Mouse (Mus musculus) kidney, postnatal 0 days (tissue): ENCODE results near the gene Nxpe3. TPM values are rescaled to one million over a fixed set of nuclear protein-coding genes. Genes with fewer than 3 reads are reported as not detected.

Experiments
- ATAC-seq: fragments of 200-750 bp; cut with Nextera tagmentation; replicated peaks from 2 replicates; pipeline ENCODE4 v1.8.0; 2017; ENCODE audit warnings: low read depth, moderate number of reproducible peaks, moderate TSS enrichment, moderate library complexity; ENCODE audit not compliant: low FRiP score
- DNase-seq: peaks from one replicate; pipeline ENCODE4 v3.0.0-alpha.2; 2016; ENCODE audit warnings: low spot score
- H3K27ac ChIP-seq: fragments of 300-500 bp; sonication (generic); 2 replicates; pipeline ENCODE4 v1.5.1; 2014; ENCODE audit warnings: mild to moderate bottlenecking
- H3K27me3 ChIP-seq: fragments of 300-500 bp; sonication (generic); 2 replicates; pipeline ENCODE4 v1.6.1; 2014; ENCODE audit warnings: low read length, mixed read lengths; ENCODE audit not compliant: insufficient read depth
- H3K36me3 ChIP-seq: fragments of 300-500 bp; sonication (generic); 2 replicates; pipeline ENCODE4 v1.6.1; 2014; ENCODE audit warnings: low read length, mixed read lengths; ENCODE audit not compliant: insufficient read depth
- H3K4me1 ChIP-seq: fragments of 300-500 bp; sonication (generic); replicated peaks from 2 replicates; pipeline ENCODE4 v1.6.1; 2014; ENCODE audit warnings: antibody characterized with exemption, low read length, mixed read lengths; ENCODE audit not compliant: insufficient read depth
- H3K4me2 ChIP-seq: fragments of 300-500 bp; sonication (generic); 2 replicates; pipeline ENCODE4 v1.6.1; 2014; ENCODE audit warnings: mild to moderate bottlenecking, low read length, moderate library complexity, mixed read lengths
- H3K4me3 ChIP-seq: fragments of 300-500 bp; sonication (generic); replicated peaks from 2 replicates; pipeline ENCODE4 v1.5.1; 2014; ENCODE audit warnings: low read depth, low read length
- H3K9ac ChIP-seq: fragments of 300-500 bp; sonication (generic); 2 replicates; pipeline ENCODE4 v1.6.1; 2014; ENCODE audit warnings: low read depth, low read length
- H3K9me3 ChIP-seq: fragments of 300-500 bp; sonication (generic); replicated peaks from 2 replicates; pipeline ENCODE4 v1.6.1; 2016; ENCODE audit warnings: low read length, inconsistent platforms, mixed read lengths
- CTCF ChIP-seq: IDR thresholded peaks from 2 replicates; pipeline ENCODE4 v1.5.1; 2016; ENCODE audit warnings: antibody characterized with exemption, low read depth, mild to moderate bottlenecking, moderate library complexity
- WGBS: fragments of 180-500 bp; shearing (Covaris S2); extraction: QIAGEN DNeasy Blood & Tissue Kit; methylation state at CpG from one replicate; pipeline ENCODE4 v1.1.7; 2014; 5-methylcytosine and 5-hydroxymethylcytosine counted together
- polyA plus RNA-seq: library from polyadenylated mRNA; unstranded; fragments of >200 nt; fragmentation: Nextera tagmentation; extraction: Ambion mirVana; gene quantifications from 2 replicates; pipeline ENCODE4 v1.2.1, GENCODE M21; 2015

The Nxpe3 gene
- polyA plus RNA-seq, 1 experiment from 2014 or later, result 2.2 TPM

DNA sequence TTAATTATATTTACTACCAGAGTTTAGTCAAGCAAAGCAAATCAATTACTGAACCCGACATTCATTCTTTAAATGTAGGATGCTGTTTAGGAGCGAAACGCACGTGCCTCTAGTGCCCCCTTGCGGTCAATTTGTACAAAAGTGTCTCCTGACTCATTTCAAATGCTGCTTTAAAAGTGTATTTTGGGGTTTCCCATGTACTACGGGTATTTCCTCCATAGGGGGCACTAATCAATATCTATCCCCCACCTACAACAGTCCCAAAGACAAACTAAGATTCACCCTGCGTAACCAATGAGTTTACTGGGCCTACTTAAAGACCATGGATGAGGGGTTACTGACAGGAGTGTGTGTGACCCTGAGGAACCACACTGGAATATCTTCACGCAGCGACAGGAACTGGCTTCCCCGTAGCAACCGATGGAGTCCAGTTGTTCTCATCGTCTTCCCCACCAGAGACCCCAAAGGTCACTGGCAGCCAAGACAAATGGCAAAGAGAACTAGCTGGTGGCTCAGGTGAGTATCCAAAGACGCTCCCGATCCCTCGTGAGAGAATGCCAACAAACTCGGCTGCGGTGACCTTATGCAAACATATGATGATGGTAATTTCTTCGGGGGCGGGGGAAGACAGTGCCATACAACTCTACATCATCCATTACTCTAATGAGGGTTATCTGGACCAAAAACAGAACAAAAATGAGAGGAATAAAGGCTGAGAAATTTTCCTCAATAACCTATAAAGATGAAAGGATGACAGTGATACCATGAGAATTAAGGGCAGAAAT, 42.0 kb downstream of the Nxpe3 start:
- H3K27me3 ChIP-seq, result no peaks in the 10 kb centered on the region
- H3K4me1 ChIP-seq, result no peaks in the 10 kb centered on the region
- H3K9me3 ChIP-seq, result no peaks in the 10 kb centered on the region; the same call in 1 of the 2 replicates
- no peak overlapping the region for H3K27ac ChIP-seq
- H3K4me3 ChIP-seq, result no peak overlapping the region
- peak; percentile 95 for TF ChIP-seq CTCF
- ATAC-seq (peak; percentile 67; the same call in 1 of the 2 replicates), DNase-seq (peak; percentile 95)
- 51% methylated on average over 19 of the region's 19 CpGs for WGBS
- H3K36me3 ChIP-seq, result no peaks in the 10 kb centered on the region
- H3K4me2 ChIP-seq, result no peak overlapping the region
- no peak overlapping the region for H3K9ac ChIP-seq

DNA sequence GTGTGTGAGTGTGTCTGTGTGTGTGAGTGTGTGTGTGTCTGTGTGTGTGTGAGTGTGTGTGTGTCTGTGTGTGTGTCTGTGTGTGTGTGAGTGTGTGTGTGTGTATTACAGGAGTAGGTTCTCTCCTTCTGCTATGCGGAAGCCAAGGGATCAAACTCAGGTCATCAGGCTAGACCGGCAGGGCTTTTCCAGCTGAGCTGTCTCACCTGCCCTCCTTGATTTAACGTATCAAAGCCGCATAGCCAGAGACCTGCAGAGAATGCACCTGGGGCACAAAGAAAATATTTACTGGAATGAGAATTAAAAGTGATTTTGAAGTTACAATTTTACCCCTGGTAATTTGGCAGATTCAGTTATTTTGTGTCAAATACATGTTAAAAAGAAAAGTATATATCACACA, 42.6 kb downstream of the Nxpe3 start:
- no peak overlapping the region for H3K4me3 ChIP-seq
- H3K27ac ChIP-seq, result no peak overlapping the region
- no peak overlapping the region for H3K9ac ChIP-seq
- 39% methylated on average over 4 of the region's 4 CpGs for WGBS
- H3K4me1 ChIP-seq, result no peaks in the 10 kb centered on the region; the same call in 1 of the 2 replicates
- no peak overlapping the region for H3K4me2 ChIP-seq
- no peaks in the 10 kb centered on the region; the same call in 1 of the 2 replicates for H3K9me3 ChIP-seq
- DNase-seq (no peak), ATAC-seq (peak; percentile 52; the same call in 1 of the 2 replicates)
- H3K36me3 ChIP-seq, result no peaks in the 10 kb centered on the region
- TF ChIP-seq CTCF, result no peak
- H3K27me3 ChIP-seq, result no peaks in the 10 kb centered on the region

DNA sequence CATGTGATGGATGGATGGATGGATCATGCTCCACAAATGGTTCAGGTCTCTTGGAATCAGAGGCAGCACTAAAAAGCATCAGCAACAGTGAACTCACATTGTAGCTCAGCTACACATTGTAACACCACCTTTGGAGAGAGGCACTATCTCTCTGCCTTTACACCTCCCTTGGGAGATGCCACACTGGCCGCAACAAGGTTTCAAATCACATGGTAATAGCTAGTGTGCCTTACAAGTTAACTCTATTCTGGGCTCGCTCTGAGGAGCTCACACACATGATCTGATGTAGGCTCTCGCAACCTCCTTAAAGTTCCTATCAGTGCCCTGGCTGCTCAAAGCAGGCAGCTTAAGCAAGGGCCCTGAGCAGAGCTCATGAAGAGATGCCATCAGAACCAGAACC, 44.6 kb downstream of the Nxpe3 start:
- Histone ChIP-seq H3K9ac (no peak overlapping the region), H3K4me3 (no peak overlapping the region), H3K36me3 (no peaks in the 10 kb centered on the region), H3K4me2 (no peak overlapping the region), H3K4me1 (no peaks in the 10 kb centered on the region; the same call in 1 of the 2 replicates), H3K27ac (no peak overlapping the region), H3K9me3 (no peaks in the 10 kb centered on the region), H3K27me3 (no peaks in the 10 kb centered on the region)
- ATAC-seq, result no peak
- no peak for DNase-seq
- 86% methylated on average over 3 of the region's 3 CpGs for WGBS
- TF ChIP-seq CTCF, result no peak

DNA sequence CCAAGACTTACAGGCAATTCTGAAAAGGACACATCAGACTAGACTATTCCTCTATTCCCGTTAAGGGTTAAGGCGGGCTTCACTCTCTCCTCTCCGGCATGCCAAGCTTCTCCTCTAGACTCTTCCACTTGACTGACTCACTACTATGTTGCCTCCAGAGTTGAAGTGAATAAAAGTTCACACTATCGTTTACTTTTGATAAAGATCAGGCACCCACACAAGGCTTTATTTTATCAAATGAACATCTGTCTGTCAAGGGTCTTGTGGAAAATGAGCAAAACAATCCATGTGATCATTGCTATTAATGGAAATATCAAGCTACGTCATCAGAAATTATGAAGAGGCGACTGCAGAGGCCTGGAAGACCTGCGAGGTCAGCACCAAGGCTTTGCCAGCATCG, 47.4 kb downstream of the Nxpe3 start:
- ATAC-seq, result no peak
- H3K27ac ChIP-seq, result no peak overlapping the region
- H3K36me3 ChIP-seq, result peaks cover 9% of the 10 kb centered on the region; the same call in 1 of the 2 replicates
- no peaks in the 10 kb centered on the region for H3K9me3 ChIP-seq
- DNase-seq, result no peak
- no peaks in the 10 kb centered on the region for H3K27me3 ChIP-seq
- H3K4me1 ChIP-seq, result no peaks in the 10 kb centered on the region; the same call in 1 of the 2 replicates
- H3K9ac ChIP-seq, result no peak overlapping the region
- H3K4me3 ChIP-seq, result no peak overlapping the region
- no peak overlapping the region for H3K4me2 ChIP-seq
- no peak for TF ChIP-seq CTCF
- WGBS, result 59% methylated on average over 8 of the region's 8 CpGs

DNA sequence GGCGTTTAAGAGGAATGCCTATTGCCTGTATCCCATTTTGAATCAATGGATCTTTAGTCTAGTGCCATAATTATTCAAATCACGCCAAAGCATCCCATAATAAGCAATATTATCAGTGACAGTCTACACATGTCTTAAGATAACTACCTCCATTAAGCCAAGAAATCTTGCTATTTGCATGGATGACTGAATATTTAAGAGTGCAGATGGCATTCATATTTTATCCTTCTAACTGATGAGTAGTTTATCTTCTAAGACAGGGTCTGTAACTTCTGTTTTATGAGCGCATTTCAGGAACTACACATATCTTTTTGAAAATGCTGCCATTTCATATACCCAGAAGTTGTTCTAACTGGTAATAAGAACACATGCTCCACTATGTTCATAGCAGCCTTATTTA, 50.2 kb downstream of the Nxpe3 start:
- TF ChIP-seq CTCF, result no peak
- no peaks in the 10 kb centered on the region; the same call in 1 of the 2 replicates for H3K4me1 ChIP-seq
- H3K9me3 ChIP-seq, result no peaks in the 10 kb centered on the region
- H3K4me3 ChIP-seq, result no peak overlapping the region
- no peak overlapping the region for H3K27ac ChIP-seq
- DNase-seq, result no peak
- H3K4me2 ChIP-seq, result no peak overlapping the region
- peaks cover 9% of the 10 kb centered on the region; the same call in 1 of the 2 replicates for H3K36me3 ChIP-seq
- ATAC-seq, result no peak
- no peak overlapping the region for H3K9ac ChIP-seq
- WGBS, result 96% methylated on average over 3 of the region's 3 CpGs
- H3K27me3 ChIP-seq, result no peaks in the 10 kb centered on the region

DNA sequence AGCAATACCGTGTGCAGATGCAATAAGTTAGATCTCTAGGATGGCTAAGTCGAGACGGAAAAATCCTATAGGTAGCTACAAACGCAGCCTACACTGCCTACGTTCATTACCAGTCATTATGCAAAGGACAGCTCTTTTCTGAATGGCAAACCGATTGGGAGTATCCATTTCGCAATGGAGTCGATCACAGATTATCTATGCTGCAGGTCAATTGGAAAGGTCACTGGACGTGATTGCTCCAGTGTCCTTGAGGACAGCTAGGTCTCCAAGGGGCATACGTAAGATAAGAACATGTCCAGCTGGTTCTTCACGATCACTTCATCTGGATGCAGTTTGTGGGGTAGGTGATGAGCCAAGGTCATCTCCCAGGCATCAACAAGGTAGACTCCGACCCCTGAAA, 51.2 kb downstream of the Nxpe3 start:
- no peak for DNase-seq
- H3K27me3 ChIP-seq, result no peaks in the 10 kb centered on the region
- no peak overlapping the region for H3K9ac ChIP-seq
- H3K4me1 ChIP-seq, result no peaks in the 10 kb centered on the region; the same call in 1 of the 2 replicates
- H3K9me3 ChIP-seq, result no peaks in the 10 kb centered on the region
- H3K4me2 ChIP-seq, result no peak overlapping the region
- no peak for ATAC-seq
- no peak for TF ChIP-seq CTCF
- H3K27ac ChIP-seq, result no peak overlapping the region
- peaks cover 9% of the 10 kb centered on the region; the same call in 1 of the 2 replicates for H3K36me3 ChIP-seq
- 92% methylated on average over 12 of the region's 12 CpGs for WGBS
- no peak overlapping the region for H3K4me3 ChIP-seq
